Mouse (Mus musculus) CH12.LX (cell line): Measurements from ENCODE around the gene Mrpl40.

Experiments
- CHD2 ChIP-seq: IDR thresholded peaks from 2 replicates; pipeline ENCODE4 v1.6.1; 2011; ENCODE audit warnings: low read length, improper control_type of control experiment
- CTCF ChIP-seq, 2 experiments: IDR thresholded peaks in 1 of 2; conservative IDR thresholded peaks in 1 of 2; 2 replicates each; pipeline ENCODE4 v1.5.1; 2011 to 2012; ENCODE audit warnings: low read depth in 2 of 2, low read length in 2 of 2, improper control_type of control experiment in 1 of 2, inconsistent platforms in 1 of 2, mild to moderate bottlenecking in 1 of 2, moderate library complexity in 1 of 2
- E2F4 ChIP-seq: IDR thresholded peaks from 2 replicates; pipeline ENCODE4 v1.6.1; 2011; ENCODE audit warnings: low read depth, low read length, improper control_type of control experiment; ENCODE audit not compliant: insufficient replicate concordance
- HCFC1 ChIP-seq: IDR thresholded peaks from 2 replicates; pipeline ENCODE4 v1.6.1; 2012; ENCODE audit warnings: low read depth, mild to moderate bottlenecking, inconsistent platforms, low read length, improper control_type of control experiment
- POLR2A ChIP-seq: IDR thresholded peaks from 2 replicates; pipeline ENCODE4 v1.6.1; 2011; ENCODE audit warnings: low read depth, mild to moderate bottlenecking, improper control_type of control experiment, low read length
- UBTF ChIP-seq: IDR thresholded peaks from 2 replicates; pipeline ENCODE4 v1.6.1; 2012; ENCODE audit warnings: low read depth, mild to moderate bottlenecking, inconsistent platforms, low read length, improper control_type of control experiment, moderate library complexity

DNA sequence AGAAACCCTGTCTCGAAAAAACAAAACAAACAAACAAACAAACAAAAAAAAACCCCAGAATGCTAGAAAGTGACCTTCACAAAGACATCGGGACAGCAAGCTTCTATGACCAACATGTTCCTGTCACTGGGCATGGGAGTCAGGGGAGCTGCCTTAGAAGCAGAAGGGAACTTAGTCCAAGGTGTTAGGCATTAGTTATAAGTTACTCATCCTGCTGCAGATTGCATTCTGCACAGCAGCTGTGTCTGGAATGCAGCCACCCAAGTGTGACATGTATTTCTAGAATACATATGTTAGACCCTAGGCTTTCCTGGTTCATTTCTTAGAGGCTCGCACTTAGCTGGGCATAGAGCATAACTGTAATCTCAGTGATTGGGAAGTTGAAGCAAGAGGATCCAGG lies 48.0 kb downstream of the Mrpl40 start:
- TF ChIP-seq POLR2A (no peak), CTCF (conservative IDR thresholded peaks at IDR 0.05 in 1 of 2, IDR thresholded peaks at IDR 0.05 in 1 of 2; ENCODE audit: low read depth in 2 of 2, low read length in 2 of 2) (no peak), E2F4 (no peak), UBTF (no peak), HCFC1 (no peak), CHD2 (no peak)
